Mouse (Mus musculus): Measurements from ENCODE around the gene Paqr8. TPM values are rescaled to one million over a fixed set of nuclear protein-coding genes. Genes with fewer than 3 reads are reported as not detected.

Paqr8 gene
- total RNA-seq, 1 experiment from 2014 or later: 27.5 TPM

DNA sequence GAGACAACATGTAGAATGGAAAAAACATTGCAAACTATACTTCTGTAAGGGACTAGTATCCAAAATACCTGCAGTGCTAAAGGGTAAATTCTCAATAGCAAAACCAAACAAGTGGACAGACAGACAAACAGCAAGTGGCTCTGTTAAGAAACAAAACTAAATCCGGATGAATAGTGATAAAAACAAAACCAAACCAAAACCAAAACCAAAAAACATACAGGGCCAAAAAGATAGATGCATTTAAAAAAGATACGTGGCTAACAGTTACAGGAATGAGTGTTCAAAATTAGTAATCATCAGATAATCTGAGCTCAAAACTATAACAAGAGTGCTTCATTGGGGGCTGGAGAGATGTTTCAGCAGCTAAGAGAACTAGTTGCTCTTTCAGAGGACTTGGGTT lies 79.2 kb downstream of the Paqr8 start:
- no peak for DNase-seq

DNA sequence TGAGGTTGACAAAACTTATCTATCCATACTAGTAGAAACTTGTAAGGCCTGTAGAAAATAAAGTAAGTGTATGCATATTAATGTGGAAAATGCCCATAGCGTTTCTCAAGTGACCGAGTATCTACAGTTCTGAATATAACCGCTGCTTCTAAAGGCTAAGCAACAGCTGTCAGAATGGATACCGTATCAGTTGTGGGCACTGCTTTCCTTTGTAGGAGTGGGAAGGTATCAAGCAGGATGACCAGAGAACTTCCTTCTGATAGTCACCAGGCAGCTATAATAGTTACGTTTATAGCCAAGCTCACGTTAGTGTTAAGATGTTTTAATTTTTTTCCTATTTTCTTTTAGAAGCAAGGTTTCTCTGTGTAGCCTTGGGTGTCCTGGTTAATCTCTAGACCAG lies 83.0 kb downstream of the Paqr8 start:
- DNase-seq: no peak

GRCm38 (mm10) chr1:20974341-20975135 lies 84.1 kb downstream of the Paqr8 start:
- DNase-seq: no peak

GRCm38 (mm10) chr1:20980553-20980952 lies 90.1 kb downstream of the Paqr8 start:
- DNase-seq: no peak

GRCm38 (mm10) chr1:20981764-20982163 lies 91.4 kb downstream of the Paqr8 start:
- DNase-seq: no peak

GRCm38 (mm10) chr1:20984103-20984502 lies 93.7 kb downstream of the Paqr8 start:
- DNase-seq: no peak

DNA sequence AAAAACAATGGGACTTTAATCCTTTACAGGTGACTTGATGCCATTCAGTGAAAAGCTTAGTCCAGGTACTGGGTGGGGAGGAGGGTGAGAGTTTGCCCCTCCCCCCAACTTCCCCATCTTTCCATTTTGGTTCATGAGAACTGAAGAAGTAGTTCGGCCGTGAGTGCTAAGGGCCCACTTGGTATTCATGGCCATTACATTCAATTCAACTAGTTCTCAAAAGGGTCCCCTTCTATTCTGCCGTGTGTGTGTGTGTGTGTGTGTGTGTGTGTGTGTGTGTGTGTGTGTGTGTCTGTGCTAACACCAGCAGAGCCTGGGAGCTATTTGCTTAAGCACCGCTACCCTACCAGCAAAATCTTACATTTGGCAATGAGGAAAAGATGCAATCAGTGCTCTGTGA lies 94.2 kb downstream of the Paqr8 start:
- no peak for DNase-seq

- DNase-seq: no peak
Measured at GRCm38 (mm10) chr1:20986378-20987056, 96.1 kb downstream of the Paqr8 start.

Other genes starting within 250 kb of the Paqr8 start
- not detected in 2 replicates for gene Il17a, start 159.7 kb upstream of the Paqr8 start, total RNA-seq (2021)
- not detected in 2 replicates for gene Il17f, start 100.0 kb upstream of the Paqr8 start, total RNA-seq (2021)
- gene Mcm3, start 70.3 kb upstream of the Paqr8 start, total RNA-seq (2021): 35.1 and 41.6 TPM in 2 replicates
- gene Efhc1, start 61.0 kb downstream of the Paqr8 start, total RNA-seq (2021): 1.7 and 1.9 TPM in 2 replicates
- gene Tram2, start 188.6 kb downstream of the Paqr8 start, total RNA-seq (2021): 7.0 and 7.1 TPM in 2 replicates